Mouse (Mus musculus) brain, adult 10 weeks (tissue): ENCODE results near the gene Flt3l. TPM values are rescaled to one million over a fixed set of nuclear protein-coding genes. Genes with fewer than 3 reads are reported as not detected.

Experiments
- polyA plus RNA-seq: library from polyadenylated mRNA; stranded (reverse); fragments of 350-450 nt; fragmentation: Illumina TruSeq; extraction: RNeasy Lipid Tissue Mini Kit (QIAGEN cat#74804); gene quantifications from one replicate; pipeline ENCODE4 v1.2.3, GENCODE M21; 2015; ENCODE audit warnings: low read depth, low replicate concordance

Gene Flt3l
- 11.0 TPM for polyA plus RNA-seq

GRCm38 (mm10) chr7:45135993-45136567 lies at the start of gene Flt3l, which contains the start of gene Gm45713:
TSS of gene Flt3l (minus strand) at chr7:45136432.
TSS of gene Gm45713 (minus strand) at chr7:45136231.

DNA sequence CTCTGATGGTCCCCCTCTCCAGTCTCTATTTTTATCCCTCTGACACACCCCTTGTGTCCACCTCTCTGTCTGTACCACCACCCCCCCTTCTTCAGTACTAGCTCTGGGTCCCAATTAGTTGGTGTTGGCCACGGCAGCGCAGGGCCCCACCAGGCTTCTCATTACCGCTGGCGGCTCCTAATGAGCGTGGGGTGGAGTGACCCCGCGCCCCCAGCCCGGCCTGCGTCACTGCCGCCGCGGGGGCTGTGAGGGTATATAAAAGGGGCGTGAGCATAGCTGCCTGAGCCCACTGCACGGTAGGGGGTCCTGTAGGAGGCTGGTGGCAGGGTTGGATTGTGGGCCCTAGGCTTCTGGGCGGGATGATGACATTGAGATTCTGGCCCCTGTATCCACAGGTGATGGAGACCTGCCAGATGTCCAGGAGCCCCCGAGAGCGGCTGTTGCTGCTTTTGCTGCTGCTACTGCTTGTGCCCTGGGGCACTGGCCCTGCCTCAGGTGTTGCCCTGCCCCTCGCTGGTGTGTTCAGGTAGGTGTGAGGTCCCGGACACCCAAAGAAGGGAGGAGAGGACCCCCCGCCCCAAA lies 44.8 kb upstream of the Flt3l start, which contains the start of gene Pth2:
Pth2 (plus strand) TSS at position 100 of the 582 bp plus-strand sequence.

GRCm38 (mm10) chr7:45179469-45179868 lies 43.2 kb upstream of the Flt3l start, which contains the start of gene Gfy:
TSS of gene Gfy (minus strand) at chr7:45179569.

DNA sequence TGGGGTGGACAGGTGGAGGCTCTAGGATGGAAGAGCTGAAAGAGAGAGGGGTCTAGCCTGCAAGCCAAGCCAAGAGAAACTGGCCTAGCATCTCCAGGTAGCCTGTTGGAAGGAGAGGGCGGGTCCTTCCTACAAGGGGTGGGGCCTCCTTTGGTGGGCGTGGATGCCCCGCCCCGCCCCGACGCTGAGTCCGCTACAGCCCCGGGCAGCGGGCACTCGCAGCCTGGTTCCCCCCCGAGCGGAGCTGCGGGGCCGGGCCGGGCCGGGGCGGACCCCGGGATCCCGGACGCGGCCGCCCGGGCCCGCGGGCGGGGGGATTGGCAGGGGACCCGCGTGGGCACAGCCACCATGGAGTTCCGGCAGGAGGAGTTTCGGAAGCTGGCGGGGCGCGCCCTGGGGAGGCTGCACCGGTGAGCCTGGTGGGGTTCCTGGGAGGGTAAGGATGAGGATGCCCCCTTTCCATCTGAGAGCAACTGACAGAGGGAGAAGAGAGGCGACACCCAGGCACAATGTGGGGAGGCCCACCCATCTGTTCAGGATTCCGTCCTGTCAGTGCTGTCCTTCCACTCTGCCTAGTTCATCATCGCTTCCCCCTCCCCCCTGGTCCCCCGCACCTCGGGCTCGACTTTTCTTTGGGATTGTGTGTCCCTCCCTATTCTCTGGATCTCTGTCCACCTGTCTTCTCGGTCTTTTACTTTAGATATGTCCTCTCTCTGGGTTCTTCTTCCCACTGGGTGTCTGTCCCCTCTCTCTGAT lies 27.7 kb upstream of the Flt3l start, which contains the start of gene Slc17a7:
Slc17a7 (plus strand) TSS at position 215 of the 756 bp plus-strand sequence.

DNA sequence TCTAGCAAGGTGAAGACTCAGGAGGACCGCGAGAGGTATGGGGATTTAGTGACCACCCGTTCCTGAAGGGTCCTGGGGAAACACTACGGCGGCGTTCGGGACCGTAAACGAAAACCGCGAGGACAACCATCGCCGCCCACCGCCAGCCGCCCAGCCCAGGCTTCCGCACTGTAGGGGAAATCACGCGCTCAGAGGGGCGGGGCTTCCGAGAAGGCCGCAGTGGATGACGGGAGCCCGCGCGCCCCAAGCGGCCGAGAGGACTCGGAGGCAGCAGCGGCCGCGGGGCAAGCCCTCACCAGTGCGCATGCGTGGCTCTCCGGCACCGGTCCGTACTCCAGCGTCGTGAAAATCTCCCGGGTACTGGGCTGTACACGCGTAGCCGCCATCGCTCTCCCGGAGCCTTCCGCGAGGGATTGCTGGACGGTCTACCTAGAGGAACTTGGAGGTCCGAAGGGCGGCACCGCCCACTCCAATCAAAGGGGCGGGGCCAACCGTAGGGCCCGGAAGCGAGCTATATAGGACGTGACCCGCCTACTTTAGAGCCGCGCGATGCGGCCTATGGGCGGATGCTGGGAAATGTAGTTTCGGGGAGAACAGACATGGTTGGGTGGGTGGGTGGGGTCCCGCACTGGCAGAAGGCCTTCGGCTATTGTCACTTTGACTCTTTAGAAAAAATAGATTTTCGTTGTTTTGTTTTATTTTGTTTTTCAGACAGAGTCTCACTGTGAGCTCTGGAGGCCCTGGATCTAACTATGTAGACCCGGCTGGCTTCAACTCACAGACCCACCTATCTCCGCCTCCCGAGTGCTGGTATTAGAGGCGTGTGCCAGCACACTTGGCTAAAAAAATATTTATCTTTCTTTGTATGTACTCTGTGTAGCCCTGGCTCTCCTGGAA lies 18.1 kb upstream of the Flt3l start, which contains the start of the genes Pih1d1 and Aldh16a1:
Pih1d1 (plus strand) TSS at position 208 of the 897 bp plus-strand sequence.
Aldh16a1 (minus strand) TSS at position 489 of the 897 bp plus-strand sequence.

GRCm38 (mm10) chr7:45128624-45129246 lies 7.5 kb downstream of the Flt3l start, which contains the start of gene Rpl13a:
TSS of gene Rpl13a (minus strand) at chr7:45128761.

DNA sequence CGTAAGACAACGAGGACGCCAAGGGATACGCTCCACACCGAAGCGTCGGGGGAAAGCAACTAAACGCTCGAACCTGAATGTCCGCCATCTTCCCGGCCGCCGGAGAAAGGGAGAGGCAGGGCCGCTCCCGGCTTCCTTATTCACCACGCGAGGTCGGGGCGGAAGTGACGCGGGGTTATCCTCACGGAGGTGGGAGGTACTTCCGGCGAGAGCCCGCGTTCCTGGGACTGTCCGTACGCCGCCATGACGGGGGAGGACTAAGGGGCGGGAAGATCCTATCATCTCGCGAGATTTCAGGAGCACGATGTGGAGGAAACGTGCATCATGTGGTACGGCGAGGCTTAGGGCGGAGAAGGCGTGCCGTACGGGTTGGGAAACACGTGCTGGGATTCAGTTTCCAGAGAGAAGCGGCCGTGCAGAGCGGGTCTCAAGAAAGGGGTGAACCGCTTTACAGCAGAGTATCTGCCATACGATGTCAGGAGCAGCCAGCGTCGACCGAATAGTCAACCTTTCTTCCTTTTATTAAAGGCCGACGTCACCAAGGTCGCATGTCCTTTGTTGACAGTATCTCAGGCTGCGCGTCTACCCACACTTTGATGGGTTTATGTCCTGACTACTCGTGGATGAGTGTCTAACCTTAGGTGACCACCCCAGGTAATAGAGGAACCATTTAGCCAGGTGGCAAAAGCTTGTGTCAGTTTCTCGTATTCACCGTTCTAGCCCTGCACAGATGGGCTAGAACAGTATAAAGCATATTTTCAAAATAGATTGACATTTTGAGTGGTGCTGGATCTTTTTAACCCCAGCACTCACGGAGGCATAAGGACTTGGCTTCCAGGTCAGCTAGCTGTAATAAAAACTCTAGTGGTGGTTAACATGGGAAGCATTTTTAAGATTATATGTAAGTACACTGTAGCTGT lies 11.7 kb downstream of the Flt3l start, which contains the start of gene Rps11:
Rps11 (minus strand) TSS at position 216 of the 920 bp plus-strand sequence.

GRCm38 (mm10) chr7:45103652-45104180 lies 32.5 kb downstream of the Flt3l start, which contains the start of gene Fcgrt:
TSS of gene Fcgrt (minus strand) at chr7:45103851.

GRCm38 (mm10) chr7:45092048-45092447 lies 44.2 kb downstream of the Flt3l start, which contains the start of gene Rcn3:
TSS of gene Rcn3 (minus strand) at chr7:45092221.

Other genes starting within 250 kb of the Flt3l start
- 56.8 TPM for gene Med25, start 243.7 kb downstream of the Flt3l start, polyA plus RNA-seq
- 21.6 TPM for gene Fuz, start 240.4 kb downstream of the Flt3l start, polyA plus RNA-seq
- gene Ap2a1, start 206.9 kb downstream of the Flt3l start, polyA plus RNA-seq = 188 TPM
- 1.3 TPM for gene Tsks, start 193.2 kb downstream of the Flt3l start, polyA plus RNA-seq
- gene Cpt1c, start 161.6 kb downstream of the Flt3l start, polyA plus RNA-seq = 76.4 TPM
- 235 TPM for gene Prmt1, start 149.9 kb downstream of the Flt3l start, polyA plus RNA-seq
- 45.8 TPM for gene Irf3, start 138.8 kb downstream of the Flt3l start, polyA plus RNA-seq
- gene Bcl2l12, start 137.7 kb downstream of the Flt3l start, polyA plus RNA-seq = 3.6 TPM
- 83.6 TPM for gene Scaf1, start 120.1 kb downstream of the Flt3l start, polyA plus RNA-seq
- gene Rras, start 118.5 kb downstream of the Flt3l start, polyA plus RNA-seq = 17.7 TPM
- 23.9 TPM for gene Prr12, start 83.6 kb downstream of the Flt3l start, polyA plus RNA-seq
- 64.6 TPM for gene Nosip, start 74.0 kb downstream of the Flt3l start, polyA plus RNA-seq
- 11.6 TPM for gene Prrg2, start 73.8 kb downstream of the Flt3l start, polyA plus RNA-seq
- gene Rcn3, start 44.2 kb downstream of the Flt3l start, polyA plus RNA-seq = 6.6 TPM
- gene Fcgrt, start 32.6 kb downstream of the Flt3l start, polyA plus RNA-seq = 20.1 TPM
- 807 TPM for gene Rps11, start 12.0 kb downstream of the Flt3l start, polyA plus RNA-seq
- 1,952 TPM for gene Rpl13a, start 7.7 kb downstream of the Flt3l start, polyA plus RNA-seq
- gene Gm45713, start 201 bp downstream of the Flt3l start, polyA plus RNA-seq = not detected
- gene Pih1d1, start 17.9 kb upstream of the Flt3l start, polyA plus RNA-seq = 50.0 TPM
- gene Aldh16a1, start 18.2 kb upstream of the Flt3l start, polyA plus RNA-seq = 6.5 TPM
- gene Slc17a7, start 27.5 kb upstream of the Flt3l start, polyA plus RNA-seq = 704 TPM
- gene Gfy, start 43.1 kb upstream of the Flt3l start, polyA plus RNA-seq = not detected
- gene Pth2, start 44.6 kb upstream of the Flt3l start, polyA plus RNA-seq = not detected
- gene Ccdc155, start 68.5 kb upstream of the Flt3l start, polyA plus RNA-seq = 2.2 TPM
- gene Dkkl1, start 75.7 kb upstream of the Flt3l start, polyA plus RNA-seq = 39.0 TPM
- 3.6 TPM for gene Tead2, start 79.3 kb upstream of the Flt3l start, polyA plus RNA-seq
- 3.8 TPM for gene Cd37, start 102.7 kb upstream of the Flt3l start, polyA plus RNA-seq
- 1.2 TPM for gene Slc6a16, start 104.7 kb upstream of the Flt3l start, polyA plus RNA-seq
- not detected for gene Slc6a21, start 141.1 kb upstream of the Flt3l start, polyA plus RNA-seq
- 19.6 TPM for gene Trpm4, start 197.3 kb upstream of the Flt3l start, polyA plus RNA-seq
- gene Hrc, start 198.9 kb upstream of the Flt3l start, polyA plus RNA-seq = 0.54 TPM
- gene Ppfia3, start 230.6 kb upstream of the Flt3l start, polyA plus RNA-seq = 84.5 TPM
- gene Lin7b, start 234.2 kb upstream of the Flt3l start, polyA plus RNA-seq = 167 TPM